Mouse (Mus musculus): ENCODE results near the gene Ntrk2. TPM values are rescaled to one million over a fixed set of nuclear protein-coding genes. Genes with fewer than 3 reads are reported as not detected.

Ntrk2 gene
- polyA plus RNA-seq, 1 experiment from 2014 or later, result 13.4 TPM

DNA sequence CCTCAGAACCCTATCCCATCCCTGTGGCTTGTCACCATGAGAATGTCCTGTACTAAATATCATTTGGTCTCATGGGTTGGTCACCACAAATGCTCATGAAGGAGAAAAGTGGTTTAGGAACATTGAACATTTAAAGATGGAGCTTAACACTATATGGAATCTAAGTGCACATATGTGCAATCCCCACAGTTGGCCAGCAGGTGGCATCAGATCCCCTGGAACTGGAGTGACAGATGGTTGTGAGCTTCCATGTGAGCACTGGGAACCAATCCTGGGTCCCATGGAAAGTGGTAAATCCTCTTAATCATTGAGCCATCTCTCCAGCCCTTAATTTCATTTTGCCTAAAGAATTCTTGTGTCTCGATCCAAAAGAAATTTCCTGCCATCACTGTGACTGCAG, 308.3 kb downstream of the Ntrk2 start:
- 92% methylated on average over 1 of the region's 1 CpGs for WGBS
- no peak overlapping the region for H3K27ac ChIP-seq

DNA sequence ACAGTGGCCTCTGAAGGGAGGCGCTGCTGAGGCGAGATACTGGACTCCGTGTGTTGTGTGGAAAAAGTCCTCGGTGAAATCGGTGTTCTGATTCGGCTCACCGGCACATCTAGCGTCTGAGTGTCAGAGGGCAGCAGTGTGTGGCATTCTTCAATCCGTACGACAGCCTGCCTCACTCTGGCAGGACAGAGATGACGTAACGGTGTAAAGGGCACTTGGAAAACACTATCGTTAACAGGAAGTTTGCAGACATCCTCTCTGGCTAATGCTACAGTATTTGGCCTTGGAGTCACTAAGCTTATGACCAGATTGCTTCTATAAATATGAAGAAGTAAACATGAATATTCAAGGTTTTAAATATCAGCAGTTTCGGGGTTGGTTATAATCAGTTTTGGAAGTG, 309.2 kb downstream of the Ntrk2 start:
- Histone ChIP-seq H3K4me3 (no peak overlapping the region), H3K9me3 (peaks cover 12% of the 10 kb centered on the region; the same call in 1 of the 2 replicates), H3K27me3 (no peaks in the 10 kb centered on the region), H3K9ac (no peak overlapping the region), H3K4me2 (replicated peaks) (no peak overlapping the region), H3K36me3 (no peaks in the 10 kb centered on the region), H3K27ac (no peak overlapping the region), H3K4me1 (no peaks in the 10 kb centered on the region; the same call in 1 of the 2 replicates)
- no peak for ATAC-seq (ENCODE audit: low FRiP score, low read depth)
- 96% methylated on average over 14 of the region's 14 CpGs for WGBS

More for the DNA sequence above, 308.3 kb downstream of the Ntrk2 start:
- H3K4me1 ChIP-seq, result no peaks in the 10 kb centered on the region; the same call in 1 of the 2 replicates
- no peaks in the 10 kb centered on the region for H3K36me3 ChIP-seq
- ATAC-seq (ENCODE audit: low FRiP score, low read depth), result no peak
- H3K27me3 ChIP-seq, result no peaks in the 10 kb centered on the region
- peaks cover 12% of the 10 kb centered on the region; the same call in 1 of the 2 replicates for H3K9me3 ChIP-seq
- H3K4me2 ChIP-seq (replicated peaks), result no peak overlapping the region
- no peak overlapping the region for H3K9ac ChIP-seq
- H3K4me3 ChIP-seq, result no peak overlapping the region

DNA sequence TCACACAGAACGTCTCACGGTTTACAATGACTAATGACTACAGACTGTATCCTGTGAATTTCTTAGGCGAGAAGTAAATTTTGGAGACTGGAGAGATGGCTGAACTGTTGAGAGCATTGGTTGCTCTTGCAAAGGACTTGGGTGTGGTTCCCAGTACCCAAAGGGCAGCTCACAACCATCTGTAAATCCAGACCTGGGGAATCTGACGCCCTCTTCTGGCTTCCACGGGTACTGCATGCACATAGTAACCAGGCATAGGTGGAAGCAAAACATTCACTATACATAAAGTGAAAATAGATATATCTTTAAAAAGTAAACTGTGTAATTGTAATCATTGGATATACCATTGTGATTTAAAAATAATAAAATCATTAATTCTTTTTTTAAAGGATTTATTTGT, 310.9 kb downstream of the Ntrk2 start:
- Histone ChIP-seq H3K4me2 (replicated peaks) (no peak overlapping the region), H3K27me3 (no peaks in the 10 kb centered on the region), H3K9me3 (peaks cover 12% of the 10 kb centered on the region; the same call in 1 of the 2 replicates), H3K4me3 (no peak overlapping the region), H3K4me1 (no peaks in the 10 kb centered on the region; the same call in 1 of the 2 replicates), H3K36me3 (no peaks in the 10 kb centered on the region), H3K27ac (no peak overlapping the region), H3K9ac (no peak overlapping the region)
- no peak for ATAC-seq (ENCODE audit: low FRiP score, low read depth)
- 89% methylated on average over 5 of the region's 5 CpGs for WGBS

DNA sequence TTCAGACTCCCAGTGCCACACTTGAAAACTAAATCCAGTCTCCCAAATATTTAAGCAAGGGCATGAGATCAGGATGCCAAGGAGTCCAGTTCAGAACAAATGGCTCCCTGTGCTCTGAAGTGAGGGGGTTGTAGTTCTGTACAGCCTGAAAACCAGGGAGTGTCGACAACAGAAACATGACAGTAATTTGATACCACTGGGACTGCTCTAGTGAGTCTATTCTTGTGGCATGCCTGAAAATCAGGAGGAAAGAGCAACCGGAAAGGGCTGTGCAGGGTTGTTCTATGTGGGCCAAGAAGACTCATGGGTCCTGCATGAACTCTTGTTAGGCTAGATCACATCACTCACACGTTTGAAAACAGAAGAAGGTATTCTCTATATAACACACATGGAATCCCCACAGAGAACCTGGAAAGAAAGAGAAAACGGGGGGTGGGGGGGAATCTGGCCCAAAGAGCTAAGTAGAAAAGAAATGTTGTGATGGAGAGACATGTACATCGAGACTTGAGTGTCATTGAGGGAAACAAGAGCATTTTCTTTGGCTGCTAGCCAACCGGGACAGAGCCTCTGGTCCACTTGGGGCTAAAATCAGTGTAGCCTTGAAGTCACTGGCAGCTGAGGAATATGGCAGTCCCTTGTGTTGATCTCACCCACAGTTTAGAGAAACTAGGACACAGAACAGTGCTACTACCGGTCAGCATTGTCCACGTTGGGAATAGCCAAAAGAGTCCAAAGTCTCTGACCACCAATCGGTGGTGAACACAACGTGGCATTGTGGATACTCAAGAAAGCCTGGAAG, 313.4 kb downstream of the Ntrk2 start:
- WGBS, result 64% methylated on average over 10 of the region's 10 CpGs
- Histone ChIP-seq H3K4me1 (no peaks in the 10 kb centered on the region; the same call in 1 of the 2 replicates), H3K36me3 (no peaks in the 10 kb centered on the region), H3K27ac (no peak overlapping the region), H3K4me3 (no peak overlapping the region), H3K9me3 (peaks cover 12% of the 10 kb centered on the region; the same call in 1 of the 2 replicates), H3K27me3 (no peaks in the 10 kb centered on the region), H3K4me2 (replicated peaks) (no peak overlapping the region), H3K9ac (no peak overlapping the region)
- no peak for ATAC-seq (ENCODE audit: low FRiP score, low read depth)

DNA sequence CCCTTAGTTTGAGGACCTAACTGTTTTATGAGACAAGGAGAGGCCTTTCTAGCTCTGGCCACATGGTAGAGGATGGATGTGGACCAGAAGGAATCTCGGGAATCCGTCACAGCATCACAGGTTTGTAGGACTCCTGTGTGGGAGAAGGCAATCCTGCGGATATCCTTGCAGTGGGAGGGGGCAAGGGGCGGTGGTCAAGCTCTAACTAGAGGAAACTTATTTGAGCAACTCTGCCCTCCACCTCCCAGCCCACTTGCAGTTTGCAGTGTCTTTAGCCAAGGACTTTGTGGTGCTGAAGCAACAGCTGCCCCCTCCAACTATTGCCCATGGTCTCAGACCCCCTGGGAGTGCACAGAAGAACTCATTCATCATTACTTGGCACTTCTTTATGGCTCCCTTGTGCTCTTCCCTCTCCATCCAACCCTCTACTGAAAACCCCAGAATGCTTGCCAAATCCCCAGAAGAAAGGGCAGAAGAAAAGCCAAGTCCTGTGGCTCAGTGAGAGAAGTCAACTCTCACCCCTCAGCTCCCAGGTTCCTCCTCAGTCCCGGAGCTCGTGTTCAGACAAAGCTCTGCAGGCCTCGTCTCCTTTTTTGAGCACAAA, 336.9 kb downstream of the Ntrk2 start:
- 81% methylated on average over 7 of the region's 7 CpGs for WGBS
- Histone ChIP-seq H3K27me3 (no peaks in the 10 kb centered on the region), H3K4me1 (no peaks in the 10 kb centered on the region), H3K9ac (no peak overlapping the region), H3K4me3 (no peak overlapping the region), H3K27ac (no peak overlapping the region), H3K9me3 (no peaks in the 10 kb centered on the region), H3K36me3 (no peaks in the 10 kb centered on the region), H3K4me2 (replicated peaks) (no peak overlapping the region)
- ATAC-seq (ENCODE audit: low FRiP score, low read depth), result no peak

DNA sequence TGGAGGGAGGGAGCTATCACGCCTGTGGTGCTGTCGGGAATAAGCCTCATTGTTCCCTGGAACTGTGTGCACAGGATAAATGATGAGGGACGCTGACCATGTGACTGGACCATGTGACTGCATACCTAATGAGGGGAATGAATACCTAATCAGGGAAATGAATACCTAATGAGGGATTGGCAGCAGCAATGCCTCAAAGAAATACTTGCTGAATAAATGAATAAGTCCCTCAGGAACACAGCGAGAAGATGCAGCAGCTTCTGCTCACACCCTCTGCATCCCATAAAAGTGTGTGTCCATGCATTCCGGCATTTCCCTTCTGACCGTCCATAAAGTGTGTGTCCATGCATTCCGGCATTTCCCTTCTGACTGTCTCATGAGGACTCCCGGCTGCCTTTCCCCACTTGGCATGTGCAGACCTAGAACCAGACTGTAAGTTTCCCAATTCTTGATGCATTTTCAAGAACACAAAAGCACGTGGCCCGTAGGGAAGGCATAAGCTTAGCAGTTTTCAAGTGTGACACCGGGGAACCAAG, 338.0 kb downstream of the Ntrk2 start:
- WGBS, result 72% methylated on average over 11 of the region's 11 CpGs

DNA sequence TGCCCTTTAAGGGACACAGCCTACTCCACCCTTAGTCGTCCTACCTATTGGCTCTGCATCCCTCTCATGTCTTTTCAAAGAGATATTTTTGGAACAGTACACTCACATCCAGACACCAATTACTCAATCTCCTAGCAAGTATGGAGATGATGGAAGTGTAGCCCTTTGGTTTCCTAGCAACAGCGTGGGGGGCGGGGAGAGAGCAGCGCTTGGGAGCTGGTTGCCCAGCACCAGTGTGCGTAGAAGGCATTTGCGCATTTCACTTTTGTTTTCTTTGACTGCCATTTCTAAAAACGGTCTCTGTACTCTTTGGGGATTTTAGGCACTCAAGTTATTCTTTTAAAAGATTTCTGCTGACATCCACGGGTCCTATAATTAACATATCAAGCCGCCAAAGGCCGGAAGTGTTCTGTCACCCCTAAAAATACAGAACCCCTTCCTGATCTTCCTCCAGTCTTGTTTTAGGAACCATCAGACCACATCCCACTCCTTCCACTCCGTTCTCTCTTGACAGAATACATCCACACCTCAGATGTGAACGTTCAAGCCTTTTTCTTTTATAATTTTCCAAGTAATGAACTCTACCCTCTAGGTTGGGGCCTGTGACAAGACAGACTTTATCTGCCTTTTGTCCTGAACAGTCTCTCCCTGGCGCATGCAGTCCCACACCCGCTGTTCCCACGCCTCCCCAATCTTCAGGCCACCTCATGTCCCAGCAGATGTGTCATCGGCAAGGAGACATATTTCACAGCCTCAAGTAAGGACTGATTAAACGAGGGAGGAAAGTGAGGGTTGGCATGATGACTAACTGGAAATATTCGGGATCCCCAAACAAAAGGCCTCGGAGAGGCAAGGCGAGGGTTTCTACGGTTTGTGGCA, 339.5 kb downstream of the Ntrk2 start:
- H3K9ac ChIP-seq, result no peak overlapping the region
- WGBS, result 67% methylated on average over 21 of the region's 21 CpGs
- H3K4me2 ChIP-seq (replicated peaks), result no peak overlapping the region
- no peak overlapping the region for H3K4me3 ChIP-seq
- no peaks in the 10 kb centered on the region for H3K9me3 ChIP-seq
- no peak for ATAC-seq (ENCODE audit: low FRiP score, low read depth)
- H3K36me3 ChIP-seq, result no peaks in the 10 kb centered on the region
- H3K27ac ChIP-seq, result no peak overlapping the region
- no peaks in the 10 kb centered on the region for H3K27me3 ChIP-seq
- H3K4me1 ChIP-seq, result no peaks in the 10 kb centered on the region

More for the DNA sequence above, 338.0 kb downstream of the Ntrk2 start:
- Histone ChIP-seq H3K27ac (no peak overlapping the region), H3K36me3 (no peaks in the 10 kb centered on the region), H3K9me3 (no peaks in the 10 kb centered on the region), H3K9ac (no peak overlapping the region), H3K4me1 (no peaks in the 10 kb centered on the region), H3K27me3 (no peaks in the 10 kb centered on the region), H3K4me3 (no peak overlapping the region), H3K4me2 (replicated peaks) (no peak overlapping the region)
- no peak for ATAC-seq (ENCODE audit: low FRiP score, low read depth)

DNA sequence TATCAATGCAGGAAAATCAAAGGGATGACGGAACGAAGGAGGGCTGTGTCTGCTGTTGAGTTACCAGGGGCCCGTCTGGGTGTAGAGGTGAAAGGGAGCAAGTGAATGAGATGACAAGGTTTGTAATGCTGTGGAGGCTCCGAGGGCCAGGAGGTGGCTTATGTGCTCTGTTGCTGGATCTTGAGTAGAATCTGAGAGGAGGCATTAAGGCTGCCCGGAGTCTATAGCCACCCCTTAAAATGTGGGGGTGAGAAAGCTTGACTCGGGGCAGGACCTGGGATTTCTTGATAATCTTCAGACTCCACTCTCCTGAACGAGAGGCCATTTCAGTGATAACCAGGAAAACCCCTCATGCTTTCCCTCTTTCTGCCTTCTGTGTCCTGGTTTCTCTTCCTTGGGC, 340.2 kb downstream of the Ntrk2 start:
- no peak overlapping the region for H3K9ac ChIP-seq
- no peaks in the 10 kb centered on the region for H3K9me3 ChIP-seq
- ATAC-seq (ENCODE audit: low FRiP score, low read depth), result no peak
- H3K4me1 ChIP-seq, result no peaks in the 10 kb centered on the region
- H3K36me3 ChIP-seq, result no peaks in the 10 kb centered on the region
- H3K27ac ChIP-seq, result no peak overlapping the region
- H3K4me3 ChIP-seq, result no peak overlapping the region
- H3K27me3 ChIP-seq, result no peaks in the 10 kb centered on the region
- 88% methylated on average over 7 of the region's 7 CpGs for WGBS
- no peak overlapping the region for H3K4me2 ChIP-seq (replicated peaks)

DNA sequence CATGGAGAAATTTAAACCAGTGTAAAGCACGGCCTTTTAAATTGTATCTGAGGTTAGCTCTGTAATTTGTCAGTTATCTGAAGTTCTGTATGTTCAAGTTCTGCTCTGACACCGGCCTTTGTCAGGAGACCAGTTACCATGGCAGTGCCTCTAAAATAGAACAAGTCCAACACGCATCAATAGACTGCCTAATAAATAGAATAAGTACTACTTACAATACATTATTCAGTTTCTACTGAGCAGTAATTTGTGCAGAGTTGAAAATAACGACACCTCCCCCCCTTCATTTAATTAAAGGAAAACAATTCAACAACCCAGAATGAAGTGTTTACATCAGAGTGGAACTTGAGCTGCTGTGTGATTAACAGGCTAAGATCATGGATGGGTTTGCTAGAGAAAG, 341.6 kb downstream of the Ntrk2 start:
- H3K9me3 ChIP-seq, result no peaks in the 10 kb centered on the region
- H3K4me2 ChIP-seq (replicated peaks), result no peak overlapping the region
- no peak overlapping the region for H3K9ac ChIP-seq
- H3K4me3 ChIP-seq, result no peak overlapping the region
- no peak overlapping the region for H3K27ac ChIP-seq
- H3K4me1 ChIP-seq, result no peaks in the 10 kb centered on the region
- no peaks in the 10 kb centered on the region for H3K27me3 ChIP-seq
- ATAC-seq (ENCODE audit: low FRiP score, low read depth), result no peak
- 71% methylated on average over 4 of the region's 4 CpGs for WGBS
- H3K36me3 ChIP-seq, result no peaks in the 10 kb centered on the region

DNA sequence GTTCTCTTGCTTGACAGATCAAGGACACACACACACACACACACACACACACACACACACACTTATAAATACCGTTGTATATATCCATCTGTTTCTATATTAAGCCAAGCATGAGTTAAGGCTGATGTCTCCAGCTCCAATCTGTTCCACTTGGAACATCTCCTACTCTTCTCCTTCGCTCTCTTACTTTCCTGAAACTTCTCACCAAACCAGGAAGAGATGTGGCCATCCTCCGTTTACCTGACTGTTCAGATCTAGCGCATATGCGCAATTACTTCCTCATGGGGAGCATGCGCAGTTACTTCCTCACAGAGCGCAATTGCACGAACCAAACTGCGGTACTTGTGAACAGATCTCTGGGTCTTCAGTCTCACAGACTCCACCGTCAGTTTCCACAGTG, 342.4 kb downstream of the Ntrk2 start:
- Histone ChIP-seq H3K4me3 (no peak overlapping the region), H3K9ac (no peak overlapping the region), H3K36me3 (no peaks in the 10 kb centered on the region), H3K4me2 (replicated peaks) (no peak overlapping the region), H3K27me3 (no peaks in the 10 kb centered on the region), H3K9me3 (no peaks in the 10 kb centered on the region), H3K27ac (no peak overlapping the region), H3K4me1 (no peaks in the 10 kb centered on the region)
- 86% methylated on average over 10 of the region's 10 CpGs for WGBS
- ATAC-seq (ENCODE audit: low FRiP score, low read depth), result no peak

DNA sequence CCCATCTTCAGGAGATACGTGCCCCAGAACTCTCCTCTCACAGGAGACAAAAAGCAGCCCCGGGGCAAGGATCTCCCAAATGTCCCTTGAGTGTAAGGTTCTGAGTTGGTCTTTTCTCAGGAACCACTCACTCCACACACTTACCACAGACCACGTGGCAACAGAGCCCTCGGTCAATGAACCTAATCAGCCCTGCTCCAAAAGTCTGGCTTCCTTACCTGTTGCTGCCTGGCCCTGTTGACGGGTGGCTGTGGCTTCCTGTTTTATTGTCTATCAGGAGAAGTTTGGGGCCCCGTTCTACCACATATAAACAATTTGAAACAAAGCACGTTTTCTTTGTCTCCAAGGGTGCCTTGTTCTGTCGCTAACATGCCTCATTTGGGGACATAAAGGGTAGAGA, 357.6 kb downstream of the Ntrk2 start:
- Histone ChIP-seq H3K27me3 (no peaks in the 10 kb centered on the region), H3K4me1 (no peaks in the 10 kb centered on the region), H3K4me2 (replicated peaks) (no peak overlapping the region), H3K36me3 (no peaks in the 10 kb centered on the region), H3K27ac (no peak overlapping the region), H3K9me3 (no peaks in the 10 kb centered on the region), H3K4me3 (no peak overlapping the region), H3K9ac (no peak overlapping the region)
- no peak for ATAC-seq (ENCODE audit: low FRiP score, low read depth)
- WGBS, result 79% methylated on average over 8 of the region's 8 CpGs

DNA sequence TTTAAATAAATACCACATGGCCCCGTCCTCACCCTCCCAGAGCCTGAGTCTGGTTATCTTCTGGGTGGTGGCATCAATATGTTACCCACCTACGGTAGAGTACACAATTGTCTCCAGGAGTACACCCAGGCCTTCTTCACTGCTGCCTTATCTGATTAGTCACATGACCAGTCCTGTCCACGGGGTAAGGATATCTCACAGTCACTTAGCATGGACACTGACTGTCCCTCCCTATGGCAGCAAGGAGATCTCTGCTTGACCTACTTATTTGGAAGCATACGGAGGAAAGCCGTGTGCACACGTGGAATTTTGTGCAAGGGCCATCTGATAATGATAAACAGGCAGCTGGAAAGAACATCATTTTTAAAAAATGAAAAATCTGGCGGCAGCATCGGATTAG, 367.5 kb downstream of the Ntrk2 start:
- H3K4me3 ChIP-seq, result no peak overlapping the region
- peaks cover 4% of the 10 kb centered on the region; the same call in 1 of the 2 replicates for H3K27me3 ChIP-seq
- H3K27ac ChIP-seq, result no peak overlapping the region
- H3K9ac ChIP-seq, result no peak overlapping the region
- ATAC-seq (ENCODE audit: low FRiP score, low read depth), result no peak
- H3K4me2 ChIP-seq (replicated peaks), result no peak overlapping the region
- H3K4me1 ChIP-seq, result peaks cover 18% of the 10 kb centered on the region
- H3K9me3 ChIP-seq, result no peaks in the 10 kb centered on the region
- H3K36me3 ChIP-seq, result no peaks in the 10 kb centered on the region
- WGBS, result 68% methylated on average over 8 of the region's 8 CpGs
